Mouse (Mus musculus): ENCODE data around the gene Afap1l2.

GRCm38 (mm10) chr19:57001926-57002325 is 6.1 kb downstream of the Afap1l2 start:
- TF ChIP-seq CTCF (IDR thresholded peaks at IDR 0.05; ENCODE audit: borderline replicate concordance, extremely low read depth, insufficient read depth, insufficient read length) (no peak), POLR2A (IDR thresholded peaks at IDR 0.05; ENCODE audit: borderline replicate concordance, extremely low read depth, insufficient read depth, insufficient read length, poor library complexity, severe bottlenecking) (no peak)

Data from brain, embryonic 14.5 days (tissue).